Mouse (Mus musculus) heart, postnatal 4 days (tissue): ENCODE measurements at regions not wholly inside any gene's neighbourhood (a gene's known extent, or its start where the extent isn't known, plus 50 kb on each side); places are given as distances from the start of the nearest gene placed in this dataset.

Experiments
- DNase-seq: peaks from one replicate; pipeline ENCODE4 v3.0.0; 2021
- microRNA-seq, 2 experiments: library from miRNA; unstranded; fragments of <30 nt; microRNA quantifications; one replicate each; pipeline ENCODE4 v1.2.0; 2021 to 2022

- DNase-seq: no peak
Observed at GRCm38 (mm10) chr13:119367544-119367943, 60.9 kb upstream of the Paip1 start.

GRCm38 (mm10) chr13:119378404-119379037 is 49.9 kb upstream of the Paip1 start:
- DNase-seq: peak; percentile 85

Small RNAs in the stretch of these regions (microRNA-seq; reads per million reads assigned to microRNA genes)
- 0 reads per million in 2 experiments for gene Gm44488
